Mouse (Mus musculus): Measurements from ENCODE around the gene Ten1. TPM values are rescaled to one million over a fixed set of nuclear protein-coding genes. Genes with fewer than 3 reads are reported as not detected.
A peak's percentile ranks its signal among the peaks of the same experiment; 100 is the strongest.

The Ten1 gene
- total RNA-seq, 4 experiments from 2014 or later, result 34.4 to 47.6 (median 39.6) TPM

- no peak for DNase-seq (ENCODE audit: low spot score in 2 of 2)
These were observed 1.6 kb upstream of the Ten1 start for GRCm38 (mm10) chr11:116196866-116197583.

- no peak for DNase-seq (ENCODE audit: low spot score in 2 of 2)
These were observed 1.1 kb upstream of the Ten1 start for GRCm38 (mm10) chr11:116197584-116197906.

- no peak for DNase-seq (ENCODE audit: low spot score in 2 of 2)
These were observed 523 bp upstream of the Ten1 start for GRCm38 (mm10) chr11:116198132-116198531.

- no peak for DNase-seq (ENCODE audit: low spot score in 2 of 2)
These were observed 2.5 kb downstream of the Ten1 start for GRCm38 (mm10) chr11:116201151-116201550.

GRCm38 (mm10) chr11:116203150-116203549 lies 4.5 kb downstream of the Ten1 start:
- DNase-seq (ENCODE audit: low spot score in 2 of 2), result no peak

- no peak for DNase-seq (ENCODE audit: low spot score in 2 of 2)
These were observed 8.0 kb downstream of the Ten1 start for GRCm38 (mm10) chr11:116206678-116207077.

GRCm38 (mm10) chr11:116208660-116209059 lies 10.0 kb downstream of the Ten1 start:
- DNase-seq (ENCODE audit: low spot score in 2 of 2), result no peak

- no peak for DNase-seq (ENCODE audit: low spot score in 2 of 2)
These were observed 10.6 kb downstream of the Ten1 start for GRCm38 (mm10) chr11:116209257-116209656.

- DNase-seq (ENCODE audit: low spot score in 2 of 2), result no peak
These were observed 12.0 kb downstream of the Ten1 start for GRCm38 (mm10) chr11:116210696-116211095.

GRCm38 (mm10) chr11:116212847-116213246 lies 14.2 kb downstream of the Ten1 start:
- no peak for DNase-seq (ENCODE audit: low spot score in 2 of 2)

- DNase-seq (ENCODE audit: low spot score in 2 of 2), result no peak
These were observed 15.3 kb downstream of the Ten1 start for GRCm38 (mm10) chr11:116213877-116214510.

- DNase-seq (ENCODE audit: low spot score in 2 of 2), result no peak
These were observed 16.5 kb downstream of the Ten1 start for GRCm38 (mm10) chr11:116215181-116215580.

GRCm38 (mm10) chr11:116215991-116216390 lies 17.3 kb downstream of the Ten1 start:
- DNase-seq (ENCODE audit: low spot score in 2 of 2), result no peak

GRCm38 (mm10) chr11:116216549-116216948 lies 17.9 kb downstream of the Ten1 start:
- no peak for DNase-seq (ENCODE audit: low spot score in 2 of 2)

- DNase-seq (ENCODE audit: low spot score in 2 of 2), result no peak
These were observed 19.6 kb downstream of the Ten1 start for GRCm38 (mm10) chr11:116218263-116218662.

- DNase-seq (ENCODE audit: low spot score in 2 of 2), result peak in 1 of 2 experiments; percentile 87
These were observed 20.2 kb downstream of the Ten1 start for GRCm38 (mm10) chr11:116218737-116219400.

GRCm38 (mm10) chr11:116219885-116220284 lies 21.2 kb downstream of the Ten1 start:
- no peak for DNase-seq (ENCODE audit: low spot score in 2 of 2)

- no peak for DNase-seq (ENCODE audit: low spot score in 2 of 2)
These were observed 23.5 kb downstream of the Ten1 start for GRCm38 (mm10) chr11:116221931-116222739.

GRCm38 (mm10) chr11:116222740-116223059 lies 24.0 kb downstream of the Ten1 start:
- no peak for DNase-seq (ENCODE audit: low spot score in 2 of 2)

GRCm38 (mm10) chr11:116226414-116226813 lies 27.8 kb downstream of the Ten1 start:
- DNase-seq (ENCODE audit: low spot score in 2 of 2), result peak in 1 of 2 experiments; percentile 62

- no peak for DNase-seq (ENCODE audit: low spot score in 2 of 2)
These were observed 30.0 kb downstream of the Ten1 start for GRCm38 (mm10) chr11:116228699-116229098.

GRCm38 (mm10) chr11:116232427-116232826 lies 33.8 kb downstream of the Ten1 start:
- no peak for DNase-seq (ENCODE audit: low spot score in 2 of 2)
